Mouse (Mus musculus) liver, embryonic 14.5 days (tissue): Measurements from ENCODE around the gene Dynlt1f. TPM values are rescaled to one million over a fixed set of nuclear protein-coding genes. Genes with fewer than 3 reads are reported as not detected.
"Not testable (repeated sequence)": the region's sequence is repeated elsewhere in the genome, so short reads cannot be mapped to it uniquely, and the experiment has no call there.

Experiments
- ATAC-seq: fragments of 200-750 bp; cut with Nextera tagmentation; 2 replicates; pipeline ENCODE4 v1.8.0; 2017; ENCODE audit warnings: moderate number of reproducible peaks, mild to moderate bottlenecking, moderate library complexity; ENCODE audit not compliant: insufficient read depth
- DNase-seq, 3 experiments: peaks; one replicate each; pipeline ENCODE4 v3.0.0-alpha.2; 2012 to 2013; ENCODE audit warnings: low read depth in 3 of 3, low spot score in 3 of 3
- H3K27ac ChIP-seq: fragments of 300-500 bp; sonication (generic); 2 replicates; pipeline ENCODE4 v1.5.1; 2014; ENCODE audit warnings: moderate library complexity, mild to moderate bottlenecking, control low read depth, inconsistent platforms
- H3K27me3 ChIP-seq: fragments of 300-500 bp; sonication (generic); 2 replicates; pipeline ENCODE4 v1.6.1; 2014; ENCODE audit warnings: mild to moderate bottlenecking, low read length, moderate library complexity; ENCODE audit not compliant: control insufficient read depth, insufficient read depth
- H3K36me3 ChIP-seq: fragments of 300-500 bp; sonication (generic); replicated peaks from 2 replicates; pipeline ENCODE4 v1.6.1; 2014; ENCODE audit warnings: low read depth; ENCODE audit not compliant: control insufficient read depth, insufficient read depth
- H3K4me1 ChIP-seq, 2 experiments: fragments of 200-500 bp in 1 of 2; fragments of 300-500 bp in 1 of 2; sonication (generic) in 1 of 2; replicated peaks; 2 replicates each; pipeline ENCODE4 v1.6.1; 2012 to 2014; ENCODE audit warnings: antibody characterized with exemption in 1 of 2, inconsistent platforms in 1 of 2, low read length in 1 of 2; ENCODE audit not compliant: control insufficient read depth in 2 of 2, insufficient read depth in 2 of 2
- H3K4me2 ChIP-seq: fragments of 300-500 bp; sonication (generic); 2 replicates; pipeline ENCODE4 v1.6.1; 2014; ENCODE audit warnings: low read depth, mild to moderate bottlenecking, control low read depth, moderate library complexity
- H3K4me3 ChIP-seq, 2 experiments: fragments of 200-500 bp in 1 of 2; fragments of 300-500 bp in 1 of 2; sonication (generic) in 1 of 2; 2 replicates each; pipeline ENCODE4 v1.5.1; 2012 to 2014; ENCODE audit warnings: low read depth in 2 of 2, low read length in 2 of 2, mild to moderate bottlenecking in 2 of 2, control low read depth in 1 of 2, inconsistent platforms in 1 of 2, moderate library complexity in 1 of 2; ENCODE audit not compliant: insufficient read depth in 1 of 2
- H3K9ac ChIP-seq: fragments of 300-500 bp; sonication (generic); replicated peaks from 2 replicates; pipeline ENCODE4 v1.6.1; 2014; ENCODE audit warnings: mild to moderate bottlenecking, control low read depth, moderate library complexity
- H3K9me3 ChIP-seq: fragments of 300-500 bp; sonication (generic); 2 replicates; pipeline ENCODE4 v1.6.1; 2016; ENCODE audit warnings: low read length, mixed read lengths; ENCODE audit not compliant: control insufficient read depth
- CTCF ChIP-seq: IDR thresholded peaks from 2 replicates; pipeline ENCODE4 v1.5.1; 2016; ENCODE audit warnings: antibody characterized with exemption, low read depth, control low read depth
- EP300 ChIP-seq: IDR thresholded peaks from 2 replicates; pipeline ENCODE4 v1.6.1; 2016; ENCODE audit warnings: antibody characterized with exemption, low read depth
- WGBS: fragments of 180-500 bp; shearing (Covaris S2); extraction: QIAGEN DNeasy Blood & Tissue Kit; methylation state at CpG from one replicate; pipeline ENCODE4 v1.1.7; 2014; ENCODE audit not compliant: insufficient replicate concordance; 5-methylcytosine and 5-hydroxymethylcytosine counted together
- polyA plus RNA-seq, 2 experiments: library from polyadenylated mRNA; depleted of rRNA in 1 of 2; stranded (reverse) in 1 of 2; unstranded in 1 of 2; fragments of >200 nt; fragmentation: Nextera tagmentation in 1 of 2; extraction: Ambion mirVana in 1 of 2; gene quantifications; 2 replicates each; pipeline versions ENCODE4 v1.2.1 to v1.2.3; 2012 to 2014

The Dynlt1f gene
- polyA plus RNA-seq, 2 experiments, result 61.5 to 109 TPM

GRCm38 (mm10) chr17:6637434-6637833 is 18.3 kb downstream of the Dynlt1f start:
- not testable (repeated sequence) for H3K4me2 ChIP-seq, H3K4me3 ChIP-seq, H3K36me3 ChIP-seq, H3K4me1 ChIP-seq, DNase-seq, H3K27me3 ChIP-seq, H3K9ac ChIP-seq, H3K27ac ChIP-seq, H3K9me3 ChIP-seq, ATAC-seq
- WGBS, result 79% methylated on average over 3 of the region's 4 CpGs

- DNase-seq, result no peak
- Histone ChIP-seq H3K4me3 (no peak overlapping the region), H3K9me3 (no peaks in the 10 kb centered on the region), H3K27ac (no peak overlapping the region), H3K4me1 (no peaks in the 10 kb centered on the region), H3K4me2 (no peak overlapping the region), H3K27me3 (no peaks in the 10 kb centered on the region), H3K36me3 (no peaks in the 10 kb centered on the region), H3K9ac (no peak overlapping the region)
- TF ChIP-seq EP300, result no peak
- no peak for TF ChIP-seq CTCF
- 57% methylated on average over 5 of the region's 5 CpGs for WGBS
- no peak for ATAC-seq
Observed at GRCm38 (mm10) chr17:6636861-6637260, 18.8 kb downstream of the Dynlt1f start.

- 67% methylated on average over 1 of the region's 4 CpGs for WGBS
- not testable (repeated sequence) for H3K4me1 ChIP-seq, H3K4me3 ChIP-seq, H3K9ac ChIP-seq, H3K27me3 ChIP-seq, DNase-seq, ATAC-seq, H3K36me3 ChIP-seq, H3K4me2 ChIP-seq, H3K9me3 ChIP-seq, H3K27ac ChIP-seq
Observed at GRCm38 (mm10) chr17:6635781-6636180, 19.9 kb downstream of the Dynlt1f start.

GRCm38 (mm10) chr17:6632850-6633249 is 22.9 kb downstream of the Dynlt1f start:
- not testable (repeated sequence) for H3K4me3 ChIP-seq, H3K27ac ChIP-seq, ATAC-seq, H3K4me2 ChIP-seq, H3K4me1 ChIP-seq, DNase-seq, H3K9me3 ChIP-seq, H3K27me3 ChIP-seq, H3K9ac ChIP-seq, H3K36me3 ChIP-seq
- WGBS, result 59% methylated on average over 6 of the region's 6 CpGs

GRCm38 (mm10) chr17:6630398-6630797 is 25.3 kb downstream of the Dynlt1f start:
- not testable (repeated sequence) for DNase-seq, H3K9ac ChIP-seq, H3K27ac ChIP-seq, H3K27me3 ChIP-seq, H3K36me3 ChIP-seq, H3K4me1 ChIP-seq, H3K4me2 ChIP-seq, H3K9me3 ChIP-seq, H3K4me3 ChIP-seq, ATAC-seq
- 78% methylated on average over 4 of the region's 4 CpGs for WGBS

- 13% methylated on average over 1 of the region's 6 CpGs for WGBS
- not testable (repeated sequence) for H3K4me3 ChIP-seq, H3K9me3 ChIP-seq, H3K9ac ChIP-seq, H3K4me1 ChIP-seq, H3K27ac ChIP-seq, DNase-seq, H3K27me3 ChIP-seq, H3K36me3 ChIP-seq, ATAC-seq, H3K4me2 ChIP-seq
Observed at GRCm38 (mm10) chr17:6624926-6625558, 30.7 kb downstream of the Dynlt1f start.

- 72% methylated on average over 11 of the region's 12 CpGs for WGBS
Observed at GRCm38 (mm10) chr17:6621976-6622375, 33.7 kb downstream of the Dynlt1f start.

GRCm38 (mm10) chr17:6620730-6621451 is 34.8 kb downstream of the Dynlt1f start:
- H3K27ac ChIP-seq, H3K36me3 ChIP-seq, H3K9ac ChIP-seq, DNase-seq, H3K4me3 ChIP-seq, ATAC-seq, H3K27me3 ChIP-seq, H3K9me3 ChIP-seq, H3K4me2 ChIP-seq, H3K4me1 ChIP-seq: not testable (repeated sequence)
- WGBS, result 64% methylated on average over 18 of the region's 20 CpGs

More at GRCm38 (mm10) chr17:6621976-6622375, 33.7 kb downstream of the Dynlt1f start:
- not testable (repeated sequence) for H3K9me3 ChIP-seq, H3K27me3 ChIP-seq, H3K9ac ChIP-seq, H3K36me3 ChIP-seq, H3K4me1 ChIP-seq, H3K4me2 ChIP-seq, DNase-seq, H3K4me3 ChIP-seq, H3K27ac ChIP-seq, ATAC-seq
